Mouse (Mus musculus) limb, embryonic 15.5 days (tissue): Measurements from ENCODE around the gene Asic2. TPM values are rescaled to one million over a fixed set of nuclear protein-coding genes. Genes with fewer than 3 reads are reported as not detected.

Experiments
- ATAC-seq: fragments of 200-750 bp; cut with Nextera tagmentation; 2 replicates; pipeline ENCODE4 v1.8.0; 2017; ENCODE audit warnings: low read depth, moderate TSS enrichment; ENCODE audit not compliant: insufficient number of reproducible peaks, low FRiP score, low TSS enrichment
- H3K27ac ChIP-seq: fragments of 300-500 bp; sonication (generic); 2 replicates; pipeline ENCODE4 v1.5.1; 2015; ENCODE audit warnings: moderate library complexity, mild to moderate bottlenecking, inconsistent platforms
- H3K27me3 ChIP-seq: fragments of 300-500 bp; sonication (generic); 2 replicates; pipeline ENCODE4 v1.6.1; 2015; ENCODE audit warnings: inconsistent platforms
- H3K36me3 ChIP-seq: fragments of 300-500 bp; sonication (generic); 2 replicates; pipeline ENCODE4 v1.6.1; 2015; ENCODE audit warnings: inconsistent platforms
- H3K4me1 ChIP-seq: fragments of 300-500 bp; sonication (generic); 2 replicates; pipeline ENCODE4 v1.6.1; 2015; ENCODE audit warnings: inconsistent platforms
- H3K4me2 ChIP-seq: fragments of 300-500 bp; sonication (generic); 2 replicates; pipeline ENCODE4 v1.6.1; 2015; ENCODE audit warnings: mild to moderate bottlenecking, inconsistent platforms
- H3K4me3 ChIP-seq: fragments of 300-500 bp; sonication (generic); 2 replicates; pipeline ENCODE4 v1.5.1; 2015; ENCODE audit warnings: mild to moderate bottlenecking, inconsistent platforms
- H3K9ac ChIP-seq: fragments of 300-500 bp; sonication (generic); 2 replicates; pipeline ENCODE4 v1.6.1; 2015; ENCODE audit warnings: inconsistent platforms
- H3K9me3 ChIP-seq: fragments of 300-500 bp; sonication (generic); 2 replicates; pipeline ENCODE4 v1.6.1; 2016; ENCODE audit warnings: inconsistent platforms
- WGBS: fragments of 180-500 bp; shearing (Covaris S2); methylation state at CpG from one replicate; pipeline ENCODE4 v1.1.7; 2015; 5-methylcytosine and 5-hydroxymethylcytosine counted together
- polyA plus RNA-seq: library from polyadenylated mRNA; unstranded; fragments of >200 nt; fragmentation: Nextera tagmentation; extraction: Ambion mirVana; gene quantifications from 2 replicates; pipeline ENCODE4 v1.2.1, GENCODE M21; 2015

Gene Asic2
- polyA plus RNA-seq, 1 experiment from 2014 or later: 0.51 TPM

DNA sequence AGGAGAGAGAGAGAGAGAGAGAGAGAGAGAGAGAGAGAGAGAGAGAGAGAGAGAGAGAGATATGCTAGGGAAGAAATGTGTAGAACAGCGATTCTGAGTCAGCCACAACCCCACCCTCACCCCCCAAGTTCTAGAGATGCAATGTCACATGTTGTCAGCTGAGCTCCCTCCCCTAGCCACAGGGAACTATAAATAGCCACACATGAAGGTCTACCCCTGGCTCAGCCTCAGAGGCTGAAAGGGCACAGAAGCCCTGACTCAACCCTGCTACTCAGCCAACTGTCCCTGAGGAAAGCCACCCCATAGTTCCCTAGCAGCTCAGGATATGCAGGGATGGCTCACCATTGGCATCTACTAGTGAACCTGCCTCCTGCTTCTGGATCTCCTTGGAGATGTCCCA is 26.1 kb downstream of the Asic2 start:
- no peak for ATAC-seq
- no peaks in the 10 kb centered on the region for H3K36me3 ChIP-seq
- 67% methylated on average over 1 of the region's 1 CpGs for WGBS
- no peaks in the 10 kb centered on the region for H3K4me1 ChIP-seq
- no peak overlapping the region for H3K9ac ChIP-seq
- H3K9me3 ChIP-seq: no peaks in the 10 kb centered on the region
- no peak overlapping the region for H3K4me2 ChIP-seq
- no peak overlapping the region for H3K27ac ChIP-seq
- H3K4me3 ChIP-seq: no peak overlapping the region
- no peaks in the 10 kb centered on the region for H3K27me3 ChIP-seq

DNA sequence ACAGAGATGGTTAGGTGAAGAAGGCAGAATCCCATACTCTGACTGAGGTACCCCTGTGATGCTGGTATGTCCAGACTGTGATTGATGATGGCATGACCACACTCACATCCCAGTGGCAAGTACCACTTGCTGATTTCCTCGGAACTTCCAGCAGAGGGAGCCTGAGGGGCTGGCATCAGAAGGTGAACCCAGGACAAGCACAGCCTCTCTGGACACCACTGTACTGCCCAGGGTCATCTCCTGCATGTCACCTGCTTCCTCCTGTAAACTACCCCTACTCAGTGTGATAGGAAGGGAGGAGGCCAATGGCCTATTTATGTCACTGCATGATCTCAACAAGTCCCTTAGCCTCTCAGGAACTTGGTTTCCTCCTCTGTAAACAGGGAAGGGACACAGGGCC is 27.3 kb downstream of the Asic2 start:
- WGBS: 22% methylated on average over 1 of the region's 1 CpGs
- H3K9me3 ChIP-seq: no peaks in the 10 kb centered on the region
- no peak overlapping the region for H3K27ac ChIP-seq
- no peak overlapping the region for H3K4me2 ChIP-seq
- no peak overlapping the region for H3K4me3 ChIP-seq
- no peaks in the 10 kb centered on the region for H3K27me3 ChIP-seq
- H3K4me1 ChIP-seq: no peaks in the 10 kb centered on the region
- H3K9ac ChIP-seq: no peak overlapping the region
- no peaks in the 10 kb centered on the region for H3K36me3 ChIP-seq
- no peak for ATAC-seq

DNA sequence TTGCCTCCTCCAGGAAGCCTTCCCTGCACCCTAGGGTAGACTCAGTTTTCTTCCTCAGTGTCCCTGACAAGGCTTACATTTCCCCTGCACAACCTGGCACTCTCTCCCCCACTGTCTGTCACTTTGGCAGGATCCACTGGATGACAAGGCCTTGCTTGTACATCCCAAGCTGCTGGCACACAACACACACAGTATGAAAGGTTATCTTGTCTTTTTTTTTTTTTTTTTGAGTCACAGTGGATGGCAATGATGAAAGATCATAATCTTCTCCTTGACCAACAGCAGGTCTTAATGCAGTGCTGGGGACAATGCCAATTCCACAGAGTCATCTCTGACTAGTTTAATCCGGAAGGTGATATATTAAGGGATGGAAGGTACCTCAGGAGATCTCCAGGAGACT is 30.7 kb downstream of the Asic2 start:
- 74% methylated on average over 1 of the region's 1 CpGs for WGBS
- no peak overlapping the region for H3K4me2 ChIP-seq

DNA sequence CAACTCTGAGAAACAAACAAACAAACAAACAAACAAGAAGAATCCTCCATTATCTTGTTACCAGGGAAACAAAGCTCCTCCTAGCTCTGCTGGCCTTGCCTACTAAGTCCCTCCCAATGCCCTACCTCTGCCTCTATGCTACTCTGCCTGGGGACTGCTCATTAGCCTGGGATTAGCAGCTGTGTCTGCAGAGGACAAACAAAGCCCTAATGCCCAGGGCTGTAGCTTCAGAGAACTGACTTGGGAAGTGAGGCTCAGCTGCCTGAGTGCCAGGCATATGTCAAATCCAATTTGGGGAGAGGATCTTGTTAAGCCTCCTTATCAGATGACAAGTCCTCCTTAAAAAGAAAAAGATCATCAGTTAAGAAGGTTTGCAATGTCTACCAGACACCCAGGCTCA is 41.9 kb downstream of the Asic2 start:
- Histone ChIP-seq H3K9me3 (no peaks in the 10 kb centered on the region), H3K4me1 (no peaks in the 10 kb centered on the region), H3K27ac (no peak overlapping the region), H3K4me2 (no peak overlapping the region), H3K27me3 (no peaks in the 10 kb centered on the region), H3K4me3 (no peak overlapping the region), H3K36me3 (no peaks in the 10 kb centered on the region), H3K9ac (no peak overlapping the region)
- no peak for ATAC-seq

More for the DNA sequence above, 30.7 kb downstream of the Asic2 start:
- Histone ChIP-seq H3K27me3 (no peaks in the 10 kb centered on the region), H3K9ac (no peak overlapping the region), H3K4me3 (no peak overlapping the region), H3K36me3 (no peaks in the 10 kb centered on the region), H3K27ac (no peak overlapping the region), H3K4me1 (no peaks in the 10 kb centered on the region), H3K9me3 (no peaks in the 10 kb centered on the region)
- no peak for ATAC-seq

DNA sequence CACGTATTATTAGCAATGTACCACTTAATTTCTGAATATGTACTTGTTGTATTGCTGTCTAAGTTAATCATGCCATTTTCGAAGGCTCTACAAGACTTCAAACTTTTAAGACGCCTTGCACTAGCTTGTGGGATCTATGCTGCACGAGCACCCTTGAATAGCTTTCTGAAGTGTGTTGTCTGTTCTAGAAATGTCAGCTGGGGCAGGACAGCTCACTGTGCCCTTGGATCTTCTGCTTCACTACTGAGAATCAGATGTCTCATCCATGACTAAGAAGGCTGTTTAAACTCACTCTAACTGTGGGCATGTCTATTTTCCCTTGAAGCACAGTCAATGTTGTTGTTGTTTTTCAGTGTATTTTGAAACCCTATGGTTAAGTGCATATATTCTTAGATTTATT is 44.6 kb downstream of the Asic2 start:
- H3K27me3 ChIP-seq: no peaks in the 10 kb centered on the region
- ATAC-seq: no peak
- WGBS: 86% methylated on average over 4 of the region's 4 CpGs
- H3K27ac ChIP-seq: no peak overlapping the region
- H3K4me1 ChIP-seq: no peaks in the 10 kb centered on the region
- H3K9me3 ChIP-seq: no peaks in the 10 kb centered on the region
- H3K4me2 ChIP-seq: no peak overlapping the region
- no peak overlapping the region for H3K4me3 ChIP-seq
- H3K36me3 ChIP-seq: no peaks in the 10 kb centered on the region
- no peak overlapping the region for H3K9ac ChIP-seq

DNA sequence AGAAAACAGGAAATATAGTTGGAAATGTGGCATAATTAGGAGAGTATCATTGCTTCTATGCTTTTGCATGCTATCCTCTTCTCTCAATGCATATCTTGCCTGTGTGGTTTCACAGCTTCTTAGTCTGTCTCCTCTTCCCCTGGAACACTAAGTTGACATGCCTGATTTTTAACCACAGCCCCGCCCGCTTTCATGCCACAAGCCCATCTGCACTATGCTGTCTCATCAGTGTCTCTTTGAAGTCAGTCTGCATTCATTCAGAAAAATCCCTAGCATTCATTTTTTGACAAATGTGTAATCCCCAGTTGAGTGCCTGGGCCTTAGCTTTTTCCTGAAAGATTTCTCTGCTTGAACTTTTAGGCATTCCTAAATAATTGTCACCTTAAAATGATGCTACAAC is 45.2 kb downstream of the Asic2 start:
- Histone ChIP-seq H3K27ac (no peak overlapping the region), H3K9ac (no peak overlapping the region), H3K9me3 (no peaks in the 10 kb centered on the region), H3K27me3 (no peaks in the 10 kb centered on the region), H3K4me1 (no peaks in the 10 kb centered on the region), H3K4me2 (no peak overlapping the region), H3K36me3 (no peaks in the 10 kb centered on the region), H3K4me3 (no peak overlapping the region)
- ATAC-seq: no peak
- 88% methylated on average over 2 of the region's 2 CpGs for WGBS

DNA sequence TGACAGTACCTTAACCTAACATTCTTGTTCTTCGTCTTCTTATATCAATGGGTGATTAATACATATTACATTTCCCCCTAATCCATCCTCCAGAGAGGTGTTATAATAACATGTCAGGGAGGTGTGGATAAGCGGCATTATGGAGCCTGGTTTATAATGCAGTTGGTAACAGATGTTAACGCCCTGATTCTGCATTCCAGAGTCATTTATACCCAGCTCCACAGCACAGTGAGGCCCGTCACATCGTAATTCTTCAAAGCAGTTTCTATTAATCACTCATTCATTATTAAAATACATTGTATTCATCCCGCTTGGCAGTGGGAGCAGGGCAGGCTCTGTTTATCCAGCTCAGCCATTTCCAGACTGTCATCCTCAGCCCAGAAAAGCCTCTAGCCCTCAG is 52.8 kb downstream of the Asic2 start:
- Histone ChIP-seq H3K4me2 (no peak overlapping the region), H3K27ac (no peak overlapping the region), H3K36me3 (no peaks in the 10 kb centered on the region), H3K27me3 (no peaks in the 10 kb centered on the region), H3K9ac (no peak overlapping the region), H3K9me3 (no peaks in the 10 kb centered on the region), H3K4me3 (no peak overlapping the region), H3K4me1 (no peaks in the 10 kb centered on the region)
- ATAC-seq: no peak
- WGBS: 33% methylated on average over 6 of the region's 6 CpGs

DNA sequence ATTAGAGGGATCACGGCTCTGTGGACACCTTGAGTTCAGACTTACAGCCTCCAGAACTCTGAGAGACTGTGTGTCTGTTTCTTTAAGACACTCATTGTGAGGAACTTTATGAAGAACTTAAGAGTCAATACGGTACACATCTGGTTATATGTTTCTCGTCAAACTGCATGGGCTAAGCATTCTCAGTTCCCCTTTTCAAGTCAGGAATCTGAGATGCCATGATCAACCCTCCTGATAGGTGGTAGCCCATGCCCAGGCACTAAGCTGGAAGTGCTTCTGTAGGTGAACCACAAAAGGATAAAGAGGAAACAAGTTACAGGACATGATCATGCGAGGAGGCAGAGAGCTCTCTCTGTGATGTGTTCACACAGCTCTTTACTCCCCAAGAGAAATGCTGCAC is 55.2 kb downstream of the Asic2 start:
- Histone ChIP-seq H3K9ac (no peak overlapping the region), H3K4me1 (no peaks in the 10 kb centered on the region), H3K4me3 (no peak overlapping the region), H3K27ac (no peak overlapping the region), H3K9me3 (no peaks in the 10 kb centered on the region), H3K4me2 (no peak overlapping the region), H3K36me3 (no peaks in the 10 kb centered on the region), H3K27me3 (no peaks in the 10 kb centered on the region)
- WGBS: 56% methylated on average over 4 of the region's 4 CpGs
- no peak for ATAC-seq

DNA sequence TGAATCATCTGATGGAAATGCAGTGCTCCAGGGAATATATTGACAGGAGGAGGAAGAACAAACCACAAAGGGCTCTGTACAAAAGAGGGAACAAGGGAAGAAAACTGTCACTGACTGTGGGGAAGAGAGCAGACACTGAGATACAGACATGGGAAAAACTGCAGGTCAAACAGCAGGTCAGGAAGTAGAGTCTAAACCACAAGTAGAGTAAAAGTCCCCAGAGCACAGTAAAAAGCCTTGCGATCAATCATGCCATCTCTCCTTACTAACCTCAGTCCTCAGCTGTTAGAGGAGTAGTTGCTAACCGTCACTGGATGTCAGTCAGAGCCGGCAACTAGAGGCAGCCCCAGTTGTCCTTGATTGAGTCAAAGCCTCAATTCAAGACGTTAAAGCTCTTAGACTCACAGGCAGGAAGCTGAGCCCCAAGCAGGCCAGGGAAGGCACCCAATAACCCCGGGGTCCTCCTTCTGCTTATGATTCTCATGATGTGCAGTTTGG is 58.8 kb downstream of the Asic2 start:
- Histone ChIP-seq H3K27ac (no peak overlapping the region), H3K9ac (no peak overlapping the region), H3K9me3 (no peaks in the 10 kb centered on the region), H3K4me3 (no peak overlapping the region), H3K4me2 (no peak overlapping the region), H3K36me3 (no peaks in the 10 kb centered on the region), H3K4me1 (no peaks in the 10 kb centered on the region), H3K27me3 (no peaks in the 10 kb centered on the region)
- WGBS: 58% methylated on average over 5 of the region's 5 CpGs
- ATAC-seq: no peak

DNA sequence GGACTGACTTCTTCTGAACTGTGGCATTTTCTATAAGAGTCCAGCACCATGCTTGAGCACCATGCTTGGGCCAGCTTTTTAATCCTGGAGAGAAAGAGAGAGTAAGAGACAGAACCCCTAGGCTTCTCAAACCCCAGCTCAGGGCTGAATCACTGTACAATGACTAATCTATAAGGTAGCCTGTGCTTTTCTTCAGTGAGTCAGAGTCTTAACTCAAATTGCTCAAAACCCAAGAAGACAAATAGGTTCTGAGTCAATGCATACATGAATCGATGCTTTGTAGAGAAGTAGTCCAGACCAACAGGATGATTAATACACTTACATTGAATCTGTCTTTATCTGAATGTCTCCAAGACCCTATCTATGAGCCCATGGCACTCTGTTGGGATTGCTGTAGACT is 59.5 kb downstream of the Asic2 start:
- Histone ChIP-seq H3K27me3 (no peaks in the 10 kb centered on the region), H3K36me3 (no peaks in the 10 kb centered on the region), H3K4me2 (no peak overlapping the region), H3K4me3 (no peak overlapping the region), H3K9me3 (no peaks in the 10 kb centered on the region), H3K27ac (no peak overlapping the region), H3K9ac (no peak overlapping the region), H3K4me1 (no peaks in the 10 kb centered on the region)
- no peak for ATAC-seq
- 89% methylated on average over 1 of the region's 1 CpGs for WGBS

DNA sequence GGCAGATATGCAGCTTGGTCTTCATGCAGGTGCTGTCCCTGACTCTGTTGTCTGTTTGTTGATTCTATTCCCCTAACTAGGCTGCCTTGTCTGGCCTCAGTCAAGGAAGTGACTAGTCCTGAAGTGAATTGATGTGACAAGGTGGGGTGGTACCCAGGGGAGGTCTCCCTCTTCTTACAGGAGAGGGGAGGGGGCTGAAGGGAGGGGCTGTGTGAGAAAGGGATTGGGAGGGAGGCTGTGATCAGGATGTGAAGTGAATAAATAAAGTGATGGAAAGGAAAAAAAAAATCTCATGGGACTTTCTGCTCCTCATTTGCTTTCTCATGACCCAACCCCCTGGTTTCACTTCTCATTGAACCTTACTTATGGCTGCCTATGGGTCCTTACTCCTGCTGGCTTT is 65.9 kb downstream of the Asic2 start:
- H3K4me2 ChIP-seq: no peak overlapping the region
- H3K4me1 ChIP-seq: no peaks in the 10 kb centered on the region
- no peaks in the 10 kb centered on the region for H3K36me3 ChIP-seq
- no peak overlapping the region for H3K4me3 ChIP-seq
- H3K9ac ChIP-seq: no peak overlapping the region
- H3K9me3 ChIP-seq: no peaks in the 10 kb centered on the region
- no peak for ATAC-seq
- no peak overlapping the region for H3K27ac ChIP-seq
- no peaks in the 10 kb centered on the region for H3K27me3 ChIP-seq

DNA sequence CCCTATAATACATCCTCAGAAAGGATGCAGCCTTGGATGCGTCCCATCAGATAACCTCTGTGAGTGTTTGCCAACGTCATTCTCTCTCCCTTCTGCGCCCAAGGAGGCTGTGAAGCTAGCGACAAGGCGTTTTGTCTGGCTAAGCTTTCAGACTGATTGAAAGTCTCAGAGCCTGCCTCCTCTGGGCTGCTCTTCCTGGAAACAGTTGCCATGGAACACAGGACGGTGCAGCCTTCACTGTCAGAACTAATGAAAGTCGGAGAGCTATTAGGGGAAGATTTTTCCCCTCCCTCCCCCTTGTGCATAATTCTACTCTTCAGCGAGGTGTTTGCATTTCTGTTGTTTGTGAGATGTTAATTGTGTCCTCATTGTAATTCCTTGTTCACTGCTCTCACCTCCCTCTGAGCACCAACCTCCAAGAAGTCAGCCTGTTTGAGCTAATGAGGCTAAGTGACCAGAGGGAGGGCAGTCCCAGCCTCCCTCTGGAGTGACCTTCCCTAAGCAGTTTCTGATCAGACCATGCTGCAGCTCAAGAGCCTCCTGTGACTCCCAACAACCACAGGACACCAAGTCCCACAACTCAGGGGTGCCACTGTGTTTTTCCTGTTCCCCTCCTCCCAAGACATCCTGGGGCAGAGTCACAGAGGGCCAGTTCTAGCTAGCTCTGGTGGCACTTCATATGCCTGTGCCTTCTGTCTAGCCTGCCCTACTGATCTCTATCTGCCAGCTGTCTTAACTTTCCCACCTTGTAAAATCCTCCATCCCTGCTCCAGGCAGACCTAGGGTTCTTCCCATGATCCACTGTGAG is 70.5 kb downstream of the Asic2 start:
- H3K27me3 ChIP-seq: no peaks in the 10 kb centered on the region
- H3K4me1 ChIP-seq: no peaks in the 10 kb centered on the region
- H3K36me3 ChIP-seq: no peaks in the 10 kb centered on the region
- H3K27ac ChIP-seq: no peak overlapping the region
- no peak for ATAC-seq
- WGBS: 11% methylated on average over 8 of the region's 8 CpGs
- no peak overlapping the region for H3K9ac ChIP-seq
- no peak overlapping the region for H3K4me2 ChIP-seq
- no peaks in the 10 kb centered on the region for H3K9me3 ChIP-seq
- H3K4me3 ChIP-seq: no peak overlapping the region

DNA sequence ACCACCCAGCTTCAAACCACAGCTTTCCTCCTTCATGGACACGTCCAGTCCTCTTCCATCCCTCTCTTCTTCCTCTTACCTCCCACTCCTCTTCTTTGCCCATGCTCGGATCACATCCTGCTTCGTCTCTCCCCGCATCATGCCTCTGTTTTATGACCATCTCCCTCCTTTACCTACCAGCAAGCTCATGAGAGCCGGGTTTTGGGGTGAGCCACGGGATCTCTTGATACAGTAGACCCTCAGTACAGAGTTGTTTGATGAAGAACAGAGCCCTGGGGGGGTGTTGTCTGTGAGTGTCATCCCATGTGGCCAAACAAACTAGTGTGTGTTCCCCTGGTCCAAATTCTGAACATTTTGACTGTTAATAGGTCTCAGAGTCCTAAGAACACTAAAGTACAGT is 71.7 kb downstream of the Asic2 start:
- Histone ChIP-seq H3K9ac (no peak overlapping the region), H3K9me3 (no peaks in the 10 kb centered on the region), H3K4me1 (no peaks in the 10 kb centered on the region), H3K36me3 (no peaks in the 10 kb centered on the region), H3K27me3 (no peaks in the 10 kb centered on the region), H3K4me2 (no peak overlapping the region), H3K27ac (no peak overlapping the region), H3K4me3 (no peak overlapping the region)
- no peak for ATAC-seq
- 79% methylated on average over 6 of the region's 6 CpGs for WGBS
